Mouse (Mus musculus) testis, postnatal 10 days (tissue): ENCODE measurements around the gene Rps21.
"Not testable (repeated sequence)": the region's sequence is repeated elsewhere in the genome, so short reads cannot be mapped to it uniquely, and the experiment has no call there.

ENCODE experiments used
- DNase-seq: peaks from one replicate; pipeline ENCODE4 v3.0.0; 2021; ENCODE audit warnings: low spot score

The Rps21 gene

GRCm38 (mm10) chr2:180258951-180259484, 1.8 kb downstream of the Rps21 start:
- DNase-seq: not testable (repeated sequence)

- DNase-seq: not testable (repeated sequence)
Measured at GRCm38 (mm10) chr2:180259826-180260609, 2.8 kb downstream of the Rps21 start.

GRCm38 (mm10) chr2:180260610-180261480, 3.7 kb downstream of the Rps21 start:
- no peak for DNase-seq

- DNase-seq: no peak
Measured at GRCm38 (mm10) chr2:180261901-180262300, 4.7 kb downstream of the Rps21 start.

GRCm38 (mm10) chr2:180262441-180262840, 5.3 kb downstream of the Rps21 start:
- no peak for DNase-seq

GRCm38 (mm10) chr2:180262891-180263290, 5.7 kb downstream of the Rps21 start:
- DNase-seq: no peak

- no peak for DNase-seq
Measured at GRCm38 (mm10) chr2:180267955-180268354, 10.8 kb downstream of the Rps21 start.

GRCm38 (mm10) chr2:180269329-180269728, 12.2 kb downstream of the Rps21 start:
- no peak for DNase-seq

GRCm38 (mm10) chr2:180270537-180271255, 13.5 kb downstream of the Rps21 start:
- no peak for DNase-seq

- DNase-seq: no peak
Measured at GRCm38 (mm10) chr2:180271804-180272395, 14.7 kb downstream of the Rps21 start.

- DNase-seq: peak; percentile 76
Measured at GRCm38 (mm10) chr2:180272884-180273321, 15.7 kb downstream of the Rps21 start.

GRCm38 (mm10) chr2:180273394-180274244, 16.4 kb downstream of the Rps21 start, which contains the start of gene Cables2:
TSS of gene Cables2 (minus strand) at chr2:180273496.
- DNase-seq: peak; percentile 91

GRCm38 (mm10) chr2:180274523-180274922, 17.3 kb downstream of the Rps21 start:
- DNase-seq: no peak

- DNase-seq: peak; percentile 92
Measured at GRCm38 (mm10) chr2:180275836-180276235, 18.7 kb downstream of the Rps21 start.

GRCm38 (mm10) chr2:180276385-180276784, 19.2 kb downstream of the Rps21 start:
- no peak for DNase-seq

- DNase-seq: no peak
Measured at GRCm38 (mm10) chr2:180276851-180277259, 19.7 kb downstream of the Rps21 start.

- DNase-seq: no peak
Measured at GRCm38 (mm10) chr2:180277773-180278320, 20.7 kb downstream of the Rps21 start.

GRCm38 (mm10) chr2:180279321-180279720, 22.1 kb downstream of the Rps21 start:
- no peak for DNase-seq

GRCm38 (mm10) chr2:180288966-180289365, 31.8 kb downstream of the Rps21 start:
- no peak for DNase-seq

GRCm38 (mm10) chr2:180289440-180290108, 32.4 kb downstream of the Rps21 start, which contains the start of gene Rbbp8nl:
TSS of gene Rbbp8nl (minus strand) at chr2:180289879.
- DNase-seq: no peak
